Mouse (Mus musculus) ES-Bruce4 (cell line): Measurements from ENCODE around the gene 4930412O13Rik.

ENCODE experiments used
- CTCF ChIP-seq: IDR thresholded peaks from one replicate; pipeline ENCODE4 v1.8.1; 2011; ENCODE audit warnings: low read depth, low read length
- EP300 ChIP-seq: IDR thresholded peaks from 2 replicates; pipeline ENCODE4 v1.6.1; 2011; ENCODE audit warnings: low read depth, low read length; ENCODE audit not compliant: insufficient read depth

GRCm38 (mm10) chr2:9879092-9879491 is 2.0 kb upstream of the 4930412O13Rik start:
- no peak for TF ChIP-seq CTCF
- TF ChIP-seq EP300, result no peak
